Mouse (Mus musculus) urinary bladder, postnatal 14 days (tissue): ENCODE measurements around the gene Tas2r120.
"Not testable (repeated sequence)": the region's sequence is repeated elsewhere in the genome, so short reads cannot be mapped to it uniquely, and the experiment has no call there.

Source experiments
- DNase-seq: peaks from one replicate; pipeline ENCODE4 v3.0.0; 2021; ENCODE audit warnings: low spot score

Tas2r120 gene

GRCm38 (mm10) chr6:132656653-132657052, at the start of gene Tas2r120:
TSS of gene Tas2r120 (plus strand) at chr6:132656953.
- DNase-seq = no peak

DNA sequence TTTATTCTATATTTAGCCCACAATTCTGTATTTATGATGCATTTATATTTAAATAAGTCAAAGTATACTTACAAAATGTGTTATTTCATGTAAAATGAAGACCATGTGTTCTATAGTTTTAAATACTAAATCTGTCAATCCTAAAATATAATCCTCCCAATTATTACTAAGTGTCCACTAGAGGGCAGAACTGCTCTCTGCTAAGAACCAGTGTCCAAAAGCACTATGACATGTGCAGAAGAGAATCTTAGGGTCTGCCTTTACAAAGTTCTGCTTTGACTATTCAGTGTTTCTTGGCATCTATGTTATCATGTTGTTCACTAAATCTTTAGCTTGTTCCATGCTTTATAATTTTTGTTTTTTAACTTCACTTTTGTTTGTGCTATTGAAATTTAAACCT, 7.4 kb upstream of the Tas2r120 start:
- no peak for DNase-seq

- no peak for DNase-seq
Measured at GRCm38 (mm10) chr6:132651426-132651825, 5.3 kb upstream of the Tas2r120 start, which contains the start of gene A630073D07Rik. TSS of gene A630073D07Rik (minus strand) at chr6:132651526.

DNA sequence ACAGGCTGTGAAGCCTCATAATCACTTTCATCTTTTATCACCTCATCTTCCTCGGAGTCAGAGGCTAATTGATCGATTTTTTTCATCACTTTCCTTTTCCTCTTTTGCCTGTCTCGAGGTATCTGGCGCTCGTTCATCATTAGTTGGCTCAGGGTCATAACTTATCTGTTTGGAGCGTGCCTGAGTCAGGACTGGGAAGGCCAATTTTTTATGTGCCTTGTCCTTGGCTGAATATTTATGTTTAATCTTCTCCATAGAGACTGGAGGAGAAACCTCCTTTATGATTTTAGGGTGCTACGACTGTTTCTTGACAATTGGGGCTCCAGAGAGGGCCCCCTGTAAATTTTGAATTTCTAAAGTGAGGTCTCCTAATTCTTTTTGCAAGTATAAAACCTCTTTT, 34.8 kb downstream of the Tas2r120 start:
- DNase-seq = not testable (repeated sequence)

DNA sequence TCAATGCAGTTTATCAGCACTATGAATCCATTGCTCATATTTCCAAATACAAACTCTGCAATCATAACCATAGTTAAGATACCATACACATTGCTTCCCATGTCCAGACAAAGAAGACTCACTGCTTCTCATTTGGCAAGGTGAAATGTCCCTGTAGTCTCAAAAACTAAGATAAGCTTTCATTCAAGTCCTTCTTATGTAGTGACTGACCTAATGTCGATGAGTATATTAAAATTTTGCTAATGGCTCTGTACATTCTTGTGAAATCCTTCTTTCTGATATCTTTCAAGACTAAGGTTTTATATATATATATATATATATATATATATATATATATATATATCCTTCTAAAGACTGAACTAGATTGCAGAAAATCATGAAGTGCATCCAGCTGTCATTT, 44.2 kb downstream of the Tas2r120 start, which contains the start of gene Tas2r121:
Tas2r121 (minus strand) TSS at position 101 of the 400 bp plus-strand sequence.
- DNase-seq = no peak
